Mouse (Mus musculus) ES-Bruce4 (cell line): ENCODE measurements at regions not wholly inside any gene's neighbourhood (a gene's known extent, or its start where the extent isn't known, plus 50 kb on each side); places are given as distances from the start of the nearest gene placed in this dataset.

Source experiments
- H3K27ac ChIP-seq: 2 replicates; pipeline ENCODE4 v1.5.1; 2012; ENCODE audit warnings: low read length, inconsistent platforms; ENCODE audit not compliant: insufficient read depth
- H3K27me3 ChIP-seq: 2 replicates; pipeline ENCODE4 v1.6.1; 2012; ENCODE audit warnings: mild to moderate bottlenecking, low read length, inconsistent platforms; ENCODE audit not compliant: control insufficient read depth, poor library complexity, insufficient read depth, severe bottlenecking
- H3K36me3 ChIP-seq: 2 replicates; pipeline ENCODE4 v1.6.1; 2012; ENCODE audit warnings: inconsistent platforms, mild to moderate bottlenecking, low read length, moderate library complexity; ENCODE audit not compliant: control insufficient read depth, poor library complexity, insufficient read depth, severe bottlenecking
- H3K4me1 ChIP-seq: one replicate; pipeline ENCODE4 v1.8.1; 2011; ENCODE audit warnings: low read length; ENCODE audit not compliant: control insufficient read depth, insufficient read depth
- H3K4me3 ChIP-seq: 2 replicates; pipeline ENCODE4 v1.5.1; 2011; ENCODE audit warnings: low read depth, mild to moderate bottlenecking, low read length
- H3K9ac ChIP-seq: 2 replicates; pipeline ENCODE4 v1.6.1; 2012; ENCODE audit warnings: low read depth, mild to moderate bottlenecking, inconsistent platforms; ENCODE audit not compliant: poor library complexity, severe bottlenecking
- H3K9me3 ChIP-seq: replicated peaks from 2 replicates; pipeline ENCODE4 v1.6.1; 2012; ENCODE audit warnings: mild to moderate bottlenecking, low read length, inconsistent platforms; ENCODE audit not compliant: control insufficient read depth, poor library complexity, insufficient read depth, severe bottlenecking
- CTCF ChIP-seq: IDR thresholded peaks from one replicate; pipeline ENCODE4 v1.8.1; 2011; ENCODE audit warnings: low read depth, low read length
- EP300 ChIP-seq: IDR thresholded peaks from 2 replicates; pipeline ENCODE4 v1.6.1; 2011; ENCODE audit warnings: low read depth, low read length; ENCODE audit not compliant: insufficient read depth
- POLR2A ChIP-seq: IDR thresholded peaks from one replicate; pipeline ENCODE4 v1.8.1; 2011; ENCODE audit warnings: low read length; ENCODE audit not compliant: insufficient read depth

DNA sequence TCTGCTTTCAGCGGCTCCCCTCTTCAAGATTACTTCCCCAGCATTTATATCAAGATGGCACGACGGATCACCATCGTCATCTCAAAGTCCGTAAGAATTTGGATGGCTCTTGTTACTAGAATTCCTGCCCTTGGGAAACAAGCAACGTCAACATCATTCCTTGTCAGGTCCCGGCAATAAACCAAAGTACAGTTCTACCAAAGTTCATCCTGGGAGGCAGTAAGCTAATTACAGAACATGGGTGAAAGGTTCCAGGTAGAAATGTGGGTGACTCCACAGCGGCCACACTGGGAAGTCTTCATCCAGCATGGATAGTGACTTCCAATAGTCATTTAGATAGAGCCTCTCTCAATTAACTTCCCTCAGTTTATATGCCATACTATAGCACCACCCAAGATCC lies 110.6 kb downstream of the Gm826 start:
- H3K36me3 ChIP-seq = no peaks in the 10 kb centered on the region
- no peak for TF ChIP-seq POLR2A
- TF ChIP-seq EP300 = no peak
- no peak for TF ChIP-seq CTCF
- no peak overlapping the region for H3K27ac ChIP-seq
- no peaks in the 10 kb centered on the region for H3K27me3 ChIP-seq
- no peak overlapping the region for H3K9ac ChIP-seq
- no peaks in the 10 kb centered on the region for H3K9me3 ChIP-seq
- no peak overlapping the region for H3K4me3 ChIP-seq
- no peaks in the 10 kb centered on the region for H3K4me1 ChIP-seq

DNA sequence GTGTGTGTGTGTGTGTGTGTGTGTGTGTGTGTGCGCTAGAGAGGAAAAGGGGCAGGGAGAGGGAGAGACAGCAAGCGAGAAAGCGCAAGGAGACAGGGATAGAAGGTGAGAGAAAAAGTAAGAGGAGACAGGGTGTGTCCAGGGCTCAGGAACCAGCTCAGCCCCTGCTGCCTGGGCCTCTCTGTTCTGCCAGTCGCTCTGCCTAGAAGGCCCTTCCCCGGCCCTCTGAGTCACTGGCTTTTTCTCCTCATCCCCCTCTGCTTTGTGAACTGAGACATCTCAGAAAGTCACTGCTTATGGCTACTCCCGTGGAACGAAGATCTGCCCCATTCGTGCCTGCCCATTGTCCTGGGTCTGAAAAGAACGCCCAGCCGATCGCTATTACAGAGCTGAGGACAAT lies 112.2 kb downstream of the Gm826 start:
- no peaks in the 10 kb centered on the region for H3K4me1 ChIP-seq
- H3K27me3 ChIP-seq = no peaks in the 10 kb centered on the region
- no peak overlapping the region for H3K9ac ChIP-seq
- H3K36me3 ChIP-seq = no peaks in the 10 kb centered on the region
- H3K9me3 ChIP-seq = no peaks in the 10 kb centered on the region
- TF ChIP-seq CTCF (no peak), EP300 (no peak), POLR2A (no peak)
- no peak overlapping the region for H3K27ac ChIP-seq
- H3K4me3 ChIP-seq = no peak overlapping the region

DNA sequence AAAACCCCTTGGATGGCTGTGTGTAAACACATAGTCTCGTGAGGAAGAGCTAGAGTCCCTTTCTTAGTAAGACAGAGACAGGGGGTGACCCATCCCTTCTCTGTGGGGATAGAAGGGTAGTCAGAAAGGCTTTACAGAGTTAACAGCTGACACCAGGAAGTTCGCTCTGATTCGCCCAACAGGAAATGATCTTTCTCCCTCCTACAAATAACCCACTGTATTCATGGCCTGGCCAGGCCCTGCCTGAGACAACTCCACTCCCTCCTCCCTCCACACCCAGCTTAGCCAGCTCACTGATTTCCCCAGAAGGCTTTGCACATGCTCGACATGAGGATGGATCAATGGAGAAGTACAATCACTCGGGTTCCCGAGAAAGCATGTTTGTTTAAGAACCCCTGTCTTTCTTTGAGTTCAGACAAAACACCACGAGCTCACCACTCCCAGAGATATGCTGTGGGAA lies 113.4 kb downstream of the Gm826 start:
- H3K27me3 ChIP-seq = no peaks in the 10 kb centered on the region

DNA sequence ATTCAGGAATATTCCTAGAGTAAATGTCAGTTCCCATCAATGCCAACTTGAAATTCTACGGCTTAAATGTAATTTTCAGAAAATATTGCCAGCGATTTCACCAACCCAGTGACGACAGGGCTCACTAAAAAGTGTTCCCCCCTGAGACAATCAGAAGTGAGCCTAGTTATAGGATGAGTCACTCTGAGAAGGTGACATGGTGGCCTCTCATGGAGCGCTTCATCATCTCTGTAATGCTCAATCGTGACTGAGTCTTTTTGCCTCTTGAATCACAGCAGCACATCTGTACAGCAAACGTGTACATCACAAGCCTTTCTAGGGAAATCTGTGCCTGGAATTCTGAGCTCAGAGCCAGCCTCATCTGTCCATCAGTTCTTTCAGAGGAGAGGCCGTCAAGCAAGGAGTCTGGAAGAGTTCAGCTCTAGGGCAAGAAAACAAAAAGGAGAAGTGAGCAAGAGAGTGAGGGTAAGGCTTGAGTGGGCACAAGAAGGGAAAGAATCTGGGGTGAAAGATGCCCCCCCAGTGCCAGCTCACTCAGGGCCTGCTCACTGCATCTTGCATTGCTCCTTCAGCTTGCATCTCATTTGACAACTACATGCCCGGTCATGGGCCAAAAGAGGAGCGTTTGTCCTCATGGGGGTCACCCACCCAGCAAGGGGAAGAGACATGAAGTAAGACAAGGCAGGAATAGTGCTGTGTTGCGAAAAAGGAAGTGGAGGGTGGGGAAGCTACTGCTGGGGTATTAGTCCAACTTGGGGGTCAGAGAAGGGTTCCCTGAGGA lies 119.7 kb downstream of the Gm826 start:
- Histone ChIP-seq H3K27me3 (no peaks in the 10 kb centered on the region), H3K9ac (no peak overlapping the region), H3K27ac (no peak overlapping the region), H3K4me1 (no peaks in the 10 kb centered on the region), H3K9me3 (no peaks in the 10 kb centered on the region), H3K4me3 (no peak overlapping the region), H3K36me3 (no peaks in the 10 kb centered on the region)
- TF ChIP-seq POLR2A (no peak), EP300 (no peak), CTCF (no peak)

More for the DNA sequence above, 113.4 kb downstream of the Gm826 start:
- Histone ChIP-seq H3K4me3 (no peak overlapping the region), H3K36me3 (no peaks in the 10 kb centered on the region), H3K27ac (no peak overlapping the region), H3K4me1 (no peaks in the 10 kb centered on the region), H3K9ac (no peak overlapping the region), H3K9me3 (no peaks in the 10 kb centered on the region)
- no peak for TF ChIP-seq CTCF
- no peak for TF ChIP-seq POLR2A
- TF ChIP-seq EP300 = no peak

DNA sequence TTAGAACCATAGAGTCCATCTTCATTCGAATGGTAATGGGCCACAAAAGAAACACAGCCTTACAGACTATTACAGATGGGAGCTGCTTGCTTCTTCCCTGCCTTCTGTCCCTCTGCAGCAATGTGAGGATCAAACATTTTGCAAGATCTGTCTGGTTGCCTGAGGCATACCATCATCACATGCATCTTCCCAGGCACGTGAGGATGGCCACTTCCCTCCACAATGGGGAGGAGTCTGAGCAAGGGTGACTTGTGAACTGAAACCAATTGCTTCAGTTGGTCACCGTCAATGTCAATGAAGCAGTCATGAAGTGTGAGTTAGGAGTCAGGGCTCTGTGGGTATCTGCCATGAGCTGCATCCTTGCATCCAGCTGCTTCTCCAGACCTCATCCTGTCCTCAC lies 123.5 kb downstream of the Gm826 start:
- H3K4me3 ChIP-seq = no peak overlapping the region
- no peaks in the 10 kb centered on the region for H3K36me3 ChIP-seq
- H3K9ac ChIP-seq = no peak overlapping the region
- H3K9me3 ChIP-seq = no peaks in the 10 kb centered on the region
- no peaks in the 10 kb centered on the region for H3K4me1 ChIP-seq
- H3K27me3 ChIP-seq = no peaks in the 10 kb centered on the region
- no peak overlapping the region for H3K27ac ChIP-seq
- no peak for TF ChIP-seq EP300
- no peak for TF ChIP-seq CTCF
- TF ChIP-seq POLR2A = no peak

DNA sequence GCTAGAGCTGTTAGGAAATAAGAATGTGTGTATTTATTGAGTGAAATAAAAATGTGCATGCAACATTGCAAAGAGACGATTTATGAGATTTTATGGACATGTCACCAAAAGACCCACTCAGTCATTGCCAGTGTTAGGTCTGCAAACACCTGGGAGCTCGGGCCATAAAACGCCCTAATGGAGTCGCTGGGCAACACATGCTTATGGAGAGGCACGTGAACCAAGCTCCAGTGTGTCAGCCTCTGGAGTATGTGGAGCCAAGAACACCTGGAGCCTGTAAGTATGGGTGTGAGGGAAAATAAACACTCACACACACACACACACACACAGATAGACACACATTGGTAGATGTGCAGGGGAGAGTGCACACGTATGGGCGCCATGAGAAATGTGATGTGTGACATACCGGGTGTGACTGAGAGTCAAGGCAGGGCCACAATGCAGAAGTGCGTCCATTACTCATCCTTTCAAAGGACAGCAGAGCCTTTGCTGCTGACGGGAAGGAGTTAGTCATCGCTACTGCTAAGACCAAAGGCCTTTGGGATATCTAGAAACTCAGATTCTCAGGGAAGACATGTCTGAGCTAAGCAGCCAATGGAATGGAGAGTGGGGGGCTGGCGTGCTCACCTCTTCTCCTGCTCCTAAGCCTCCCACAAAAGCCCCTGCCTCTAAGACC lies 124.2 kb downstream of the Gm826 start:
- Histone ChIP-seq H3K27me3 (no peaks in the 10 kb centered on the region), H3K4me3 (no peak overlapping the region), H3K9me3 (no peaks in the 10 kb centered on the region), H3K4me1 (no peaks in the 10 kb centered on the region), H3K27ac (no peak overlapping the region), H3K9ac (no peak overlapping the region), H3K36me3 (no peaks in the 10 kb centered on the region)
- TF ChIP-seq CTCF (no peak), POLR2A (no peak), EP300 (no peak)
